Mouse (Mus musculus): ENCODE results near the gene Hsd17b6.
A peak's percentile ranks its signal among the peaks of the same experiment; 100 is the strongest.

The Hsd17b6 gene

DNA sequence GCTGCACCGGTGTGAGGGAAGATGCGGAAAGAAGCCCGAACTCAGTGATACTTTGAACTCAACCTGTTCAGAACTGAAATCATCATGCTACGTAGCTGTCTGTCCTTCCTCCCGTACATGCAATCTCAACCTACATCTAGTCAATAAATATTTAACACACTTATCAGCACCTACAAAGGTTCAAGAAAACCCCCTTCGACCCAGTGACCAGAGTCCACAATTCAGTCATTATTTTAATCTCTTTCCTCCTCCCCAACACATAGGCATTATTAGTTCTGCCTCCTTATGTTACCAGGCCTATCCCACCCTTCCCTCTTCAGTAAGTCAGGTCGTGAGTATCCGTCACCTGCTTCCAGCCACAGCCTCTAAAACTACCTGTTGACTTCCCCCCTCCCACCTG, 1.9 kb downstream of the Hsd17b6 start:
- DNase-seq (ENCODE audit: low spot score): no peak

DNA sequence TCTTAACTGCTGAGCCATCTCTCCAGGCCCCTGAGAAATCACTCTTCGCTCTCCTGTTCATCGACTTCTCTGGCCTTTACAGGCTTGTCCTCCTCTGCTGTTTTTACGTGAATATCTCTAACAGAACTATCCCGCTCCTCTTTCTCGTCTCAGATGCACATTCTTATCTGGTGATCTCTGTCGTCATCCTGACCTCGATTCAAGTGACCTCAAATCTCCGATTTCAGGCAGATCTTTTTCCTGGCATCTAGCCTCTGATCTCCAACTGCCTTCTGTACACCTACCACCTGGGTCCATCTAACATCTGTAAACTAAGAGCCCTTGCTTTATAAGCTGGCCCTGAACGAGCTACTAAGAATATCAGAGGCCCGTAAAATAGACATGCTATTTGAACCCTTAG, 2.5 kb downstream of the Hsd17b6 start:
- no peak for DNase-seq (ENCODE audit: low spot score)

DNA sequence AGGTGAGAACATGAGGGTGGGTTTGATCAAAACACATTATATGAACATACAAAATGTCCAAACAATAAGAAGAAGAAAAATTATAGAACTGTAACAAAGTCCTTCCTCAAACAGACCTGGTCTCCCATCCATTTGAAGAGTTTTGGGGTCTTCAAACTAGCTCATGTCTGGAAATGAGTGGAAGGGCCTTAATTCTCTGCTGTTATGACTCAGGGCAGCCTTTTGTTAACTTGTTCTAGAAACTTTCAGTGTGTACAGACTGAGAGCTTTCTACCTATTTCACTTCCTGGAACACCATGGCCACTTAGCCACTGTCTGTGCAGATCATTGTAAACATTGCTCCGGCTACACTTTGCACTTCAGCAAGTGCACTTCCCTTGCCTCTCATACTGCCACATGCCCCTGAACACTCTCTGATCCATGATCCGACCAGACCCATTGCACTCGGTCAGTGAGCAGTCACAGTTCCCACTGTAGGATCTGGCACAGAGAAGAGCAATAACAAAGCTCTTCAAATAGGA, 4.1 kb downstream of the Hsd17b6 start:
- DNase-seq (ENCODE audit: low spot score): no peak

DNA sequence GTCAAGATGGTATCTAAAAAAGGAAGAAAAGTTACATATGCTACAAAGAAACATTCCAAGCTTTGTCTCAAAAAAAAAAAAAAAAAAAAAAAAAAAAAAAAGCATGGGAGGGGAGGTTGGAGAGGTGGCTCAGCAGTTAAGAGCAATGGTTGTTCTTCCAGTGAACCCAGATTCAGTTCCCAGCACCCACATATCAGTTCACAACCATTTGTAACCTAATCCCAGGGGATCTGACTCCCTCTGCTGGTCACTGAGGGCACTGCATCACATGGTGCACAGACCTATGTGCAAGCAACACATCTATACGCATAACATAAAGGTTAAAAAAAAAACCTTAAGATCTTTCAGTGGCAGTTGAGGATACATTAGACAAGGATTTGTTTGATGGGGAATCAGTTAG, 9.2 kb downstream of the Hsd17b6 start:
- DNase-seq (ENCODE audit: low spot score): no peak

- DNase-seq (ENCODE audit: low spot score): no peak
These were observed 10.7 kb downstream of the Hsd17b6 start for GRCm38 (mm10) chr10:127996690-127997089.

DNA sequence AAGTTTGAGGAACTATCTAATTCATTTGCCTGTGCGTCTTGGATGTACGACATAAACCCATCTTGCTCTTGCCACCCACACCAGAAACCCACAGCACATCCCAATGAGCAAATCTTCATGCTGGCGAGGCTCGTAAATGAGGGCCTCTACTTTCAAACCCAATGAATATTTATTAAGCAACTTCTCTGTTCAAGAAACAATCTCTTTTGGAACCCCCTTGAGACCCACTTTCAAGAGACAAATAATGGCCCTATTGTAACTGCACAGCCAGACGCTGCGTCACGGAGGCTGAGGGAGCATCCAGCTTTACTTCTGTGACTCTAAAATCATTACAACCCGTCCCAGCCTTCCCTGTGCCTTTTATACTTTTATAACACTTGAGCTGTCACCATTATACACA, 21.8 kb downstream of the Hsd17b6 start:
- DNase-seq (ENCODE audit: low spot score): peak; percentile 68

GRCm38 (mm10) chr10:127984650-127985049, 22.8 kb downstream of the Hsd17b6 start:
- no peak for DNase-seq (ENCODE audit: low spot score)

- DNase-seq (ENCODE audit: low spot score): no peak
These were observed 31.9 kb downstream of the Hsd17b6 start for GRCm38 (mm10) chr10:127975503-127975902.

DNA sequence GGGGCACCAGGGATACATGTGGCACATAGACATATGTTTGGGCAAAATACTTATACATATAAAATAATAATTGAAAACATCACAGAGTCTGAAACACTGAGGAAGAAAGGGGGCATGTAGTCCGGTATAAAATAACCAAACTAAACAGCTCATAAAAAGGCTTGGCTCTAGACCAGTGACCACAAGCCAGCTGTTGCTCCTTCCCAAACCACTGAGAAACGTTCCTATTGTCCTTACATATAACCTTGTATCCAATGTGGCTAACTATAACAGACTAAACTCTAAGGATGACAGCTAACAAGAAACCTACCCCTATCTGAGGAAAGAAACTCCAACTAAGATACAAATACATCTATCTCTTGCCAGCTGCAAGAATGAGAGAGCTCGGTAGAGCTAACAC, 33.3 kb downstream of the Hsd17b6 start:
- no peak for DNase-seq (ENCODE audit: low spot score)

DNA sequence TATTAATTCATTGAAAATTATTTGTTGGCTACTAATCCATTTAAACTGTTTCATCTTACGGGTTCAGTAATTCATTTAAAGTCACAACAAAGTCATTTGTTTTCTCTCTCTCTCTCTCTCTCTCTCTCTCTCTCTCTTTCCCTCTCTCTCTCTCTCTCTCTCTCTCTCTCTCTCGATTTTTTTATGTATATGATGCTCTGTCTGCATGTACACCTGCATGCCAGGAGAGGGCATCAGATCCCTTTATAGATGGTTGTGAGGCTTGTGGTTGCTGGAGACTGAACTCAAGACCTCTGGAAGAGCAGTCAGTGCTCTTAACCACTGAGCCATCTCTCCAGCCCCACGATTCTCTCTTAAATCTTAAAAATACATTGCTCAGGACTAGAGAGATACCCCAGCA, 36.3 kb downstream of the Hsd17b6 start:
- no peak for DNase-seq (ENCODE audit: low spot score)

DNA sequence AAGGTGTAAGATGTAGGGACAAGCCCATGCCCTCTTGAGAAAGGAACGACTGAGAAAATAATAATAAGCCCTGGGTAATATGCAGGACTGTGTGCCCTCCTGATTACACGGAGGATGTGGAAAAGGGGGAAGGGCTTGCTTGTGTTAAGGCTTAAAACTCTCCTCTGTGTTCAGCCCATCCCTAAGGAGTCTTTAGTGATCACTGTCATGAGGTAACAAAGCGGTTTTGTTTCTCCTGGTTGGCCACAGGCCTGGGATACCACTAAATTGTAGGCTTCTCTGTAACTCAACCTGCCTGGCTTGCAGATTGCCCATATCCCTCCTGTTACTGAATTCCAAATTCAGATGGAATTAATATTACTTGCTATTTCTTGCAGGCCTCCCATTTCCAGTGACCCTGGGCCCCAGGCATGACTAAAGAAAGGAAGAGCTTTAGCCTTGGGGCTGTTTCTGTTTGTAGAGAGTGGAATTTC, 37.0 kb downstream of the Hsd17b6 start:
- DNase-seq (ENCODE audit: low spot score): peak; percentile 45

DNA sequence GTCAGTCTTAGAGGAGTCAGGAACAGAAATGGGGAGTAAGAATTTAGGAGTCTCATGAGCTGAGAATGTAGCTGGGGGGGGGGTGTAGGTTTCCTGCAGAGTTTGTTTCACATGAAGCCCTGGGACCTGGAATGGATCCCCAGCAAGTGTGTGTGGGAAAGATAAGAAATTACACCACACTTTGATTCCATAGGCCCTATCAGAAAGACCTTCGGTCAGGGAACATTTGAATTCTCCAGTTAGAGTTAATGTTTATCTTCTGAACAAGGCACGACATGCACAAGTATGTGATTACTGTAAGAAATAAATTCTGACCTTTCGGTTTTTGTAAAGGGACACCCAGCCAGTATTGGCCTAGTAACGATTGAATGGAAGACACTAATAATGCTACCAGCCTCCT, 37.6 kb downstream of the Hsd17b6 start:
- DNase-seq (ENCODE audit: low spot score): no peak

DNA sequence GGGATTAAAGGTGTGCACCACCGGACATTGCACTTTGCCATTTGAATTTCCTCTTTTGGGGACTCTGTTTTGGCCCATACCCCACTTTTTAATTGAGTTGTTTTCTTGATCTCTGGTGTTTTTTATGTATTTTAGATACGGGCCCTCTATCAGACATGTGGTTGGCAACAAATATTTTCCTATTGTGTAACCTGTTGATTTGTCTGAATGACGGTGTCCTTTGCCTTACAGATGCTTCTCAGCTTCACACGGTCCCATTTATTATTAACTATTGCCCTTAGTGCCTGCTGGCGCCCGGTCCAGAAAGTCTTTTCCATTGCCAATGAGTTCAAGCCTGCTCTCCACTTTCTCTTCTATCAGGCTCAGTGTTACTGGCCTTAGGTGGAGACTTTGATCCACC, 40.9 kb downstream of the Hsd17b6 start:
- DNase-seq (ENCODE audit: low spot score): no peak

- DNase-seq (ENCODE audit: low spot score): no peak
These were observed 43.4 kb downstream of the Hsd17b6 start for GRCm38 (mm10) chr10:127964004-127964403.

- DNase-seq (ENCODE audit: low spot score): no peak
These were observed 45.0 kb downstream of the Hsd17b6 start for GRCm38 (mm10) chr10:127962451-127962850.

- DNase-seq (ENCODE audit: low spot score): no peak
These were observed 48.2 kb downstream of the Hsd17b6 start for GRCm38 (mm10) chr10:127959161-127959679.

DNA sequence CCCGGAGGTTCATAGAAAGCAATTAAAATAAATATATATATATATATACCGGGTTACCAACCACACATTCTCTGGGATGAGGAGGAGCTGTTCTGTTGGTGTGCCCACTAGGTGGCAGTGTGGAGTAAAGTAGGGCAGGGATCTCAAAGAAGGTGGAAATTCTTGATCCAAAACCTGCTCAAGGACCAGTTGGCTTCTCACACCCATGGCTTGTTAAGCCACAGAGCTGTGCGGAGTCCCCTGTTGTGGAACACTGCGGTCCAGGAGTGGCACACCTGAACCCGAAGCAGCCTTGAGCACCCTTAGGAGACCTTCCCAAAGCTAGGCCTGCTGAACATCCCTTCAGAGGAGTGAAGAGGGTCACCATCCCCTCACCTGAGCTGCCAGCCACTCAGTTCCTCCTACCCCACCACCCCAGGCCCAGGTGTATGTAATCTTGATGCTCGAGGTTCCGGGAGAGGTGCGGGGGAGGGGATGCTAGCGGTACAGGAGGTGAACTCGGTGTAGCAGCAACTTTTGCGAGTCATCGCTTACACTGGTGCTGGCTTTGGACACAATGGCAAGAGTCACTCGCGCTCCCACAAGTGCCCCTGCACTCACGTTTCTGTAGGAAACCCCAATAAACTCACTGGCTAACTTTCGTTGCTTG, 51.1 kb downstream of the Hsd17b6 start:
- DNase-seq (ENCODE audit: low spot score): peak; percentile 79

DNA sequence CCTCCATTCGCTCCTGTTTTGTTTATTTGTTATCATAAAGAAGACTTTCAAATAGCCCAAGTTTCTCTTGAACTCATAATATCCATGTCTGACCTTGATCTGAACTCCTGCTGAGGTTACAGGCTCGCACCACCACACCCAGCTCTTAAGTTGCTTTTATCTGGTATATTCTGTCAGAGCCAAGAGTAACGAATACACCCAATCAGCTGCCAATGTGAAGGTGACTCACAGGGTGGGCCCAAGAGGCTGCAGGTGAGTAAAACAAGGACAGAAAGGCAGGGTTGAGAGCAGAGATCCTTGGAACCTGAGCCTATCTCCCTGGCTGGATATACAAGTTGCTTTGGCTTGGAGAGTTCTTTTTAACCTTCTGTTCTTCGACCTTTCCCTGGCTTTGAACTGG, 52.4 kb downstream of the Hsd17b6 start:
- DNase-seq (ENCODE audit: low spot score): no peak

GRCm38 (mm10) chr10:127951821-127952220, 55.6 kb downstream of the Hsd17b6 start:
- DNase-seq (ENCODE audit: low spot score): no peak

GRCm38 (mm10) chr10:127951390-127951789, 56.0 kb downstream of the Hsd17b6 start:
- no peak for DNase-seq (ENCODE audit: low spot score)

GRCm38 (mm10) chr10:127949596-127950130, 57.7 kb downstream of the Hsd17b6 start:
- no peak for DNase-seq (ENCODE audit: low spot score)

DNA sequence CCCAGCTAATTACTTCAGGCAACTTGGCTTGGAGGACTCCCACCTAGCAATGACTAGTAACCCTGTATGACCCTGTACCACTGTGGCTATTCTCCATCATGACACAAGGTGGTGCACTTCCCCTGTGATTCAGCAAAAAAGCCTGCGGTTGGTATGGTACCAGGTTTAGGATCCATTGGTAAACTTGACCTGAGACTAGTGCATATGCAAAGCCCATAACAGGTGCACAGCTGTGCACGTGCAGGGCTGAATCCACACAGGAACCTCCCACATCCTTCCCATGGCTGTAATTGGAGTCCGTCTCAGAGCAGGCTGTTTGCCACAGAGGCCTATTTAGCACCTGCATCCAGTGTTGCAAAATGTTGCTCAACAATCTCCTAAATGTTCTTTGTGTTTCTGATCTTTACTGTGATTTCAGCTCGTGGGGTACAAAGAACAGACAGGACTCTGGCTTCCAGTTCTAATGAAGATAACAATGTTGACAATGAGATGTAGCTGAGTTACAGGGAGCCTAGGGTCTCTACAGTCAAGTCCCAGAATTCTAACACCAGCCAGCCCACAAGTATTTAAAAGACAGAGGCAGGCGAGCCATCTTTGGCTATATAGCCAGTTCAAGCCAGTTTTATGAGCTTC, 61.9 kb downstream of the Hsd17b6 start:
- peak; percentile 87 for DNase-seq (ENCODE audit: low spot score)

Measured in embryo, embryonic 10.5 days (tissue).